Mouse (Mus musculus): ENCODE measurements around the gene Arhgef3.
A peak's percentile ranks its signal among the peaks of the same experiment; 100 is the strongest.

Arhgef3 gene

DNA sequence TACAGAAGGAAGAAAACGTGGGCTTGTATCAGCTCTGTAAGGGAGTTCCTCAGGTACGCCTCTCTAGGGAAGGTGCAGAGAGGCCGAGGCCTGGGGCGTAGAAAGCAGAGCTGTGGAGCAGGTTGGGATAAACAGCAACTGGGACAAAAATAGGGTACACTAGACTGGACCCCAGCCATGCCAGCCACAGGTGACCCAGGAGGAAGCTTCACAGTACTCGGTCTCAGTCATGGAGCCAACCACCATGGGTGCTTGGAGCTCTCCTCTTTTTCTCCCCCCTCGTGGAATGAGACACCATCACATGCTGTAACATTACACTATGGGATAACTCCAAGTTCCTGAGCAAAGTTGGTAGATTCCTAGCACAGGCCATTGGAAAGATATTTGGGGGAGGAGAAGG lies 201.0 kb downstream of the Arhgef3 start:
- no peak for DNase-seq (ENCODE audit: low spot score)

DNA sequence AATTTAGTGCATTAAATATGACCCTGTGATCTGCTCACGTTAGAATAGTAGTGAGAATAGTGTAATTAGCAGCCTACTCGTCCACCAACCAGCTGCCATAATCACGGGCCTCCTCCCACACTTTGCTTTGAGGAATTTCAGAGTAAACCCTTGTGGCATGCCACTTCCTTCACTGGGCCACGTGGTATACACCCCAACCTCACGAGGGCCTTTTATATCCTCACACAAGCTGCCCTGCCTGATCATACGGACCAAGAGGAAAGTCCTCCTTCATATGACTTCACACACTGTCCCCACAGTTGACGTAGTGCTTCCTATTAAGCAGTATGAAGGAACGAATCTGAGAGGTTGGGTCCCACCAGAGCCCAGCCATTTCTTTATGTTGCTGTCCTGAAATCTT lies 202.4 kb downstream of the Arhgef3 start:
- DNase-seq (ENCODE audit: low spot score), result no peak

DNA sequence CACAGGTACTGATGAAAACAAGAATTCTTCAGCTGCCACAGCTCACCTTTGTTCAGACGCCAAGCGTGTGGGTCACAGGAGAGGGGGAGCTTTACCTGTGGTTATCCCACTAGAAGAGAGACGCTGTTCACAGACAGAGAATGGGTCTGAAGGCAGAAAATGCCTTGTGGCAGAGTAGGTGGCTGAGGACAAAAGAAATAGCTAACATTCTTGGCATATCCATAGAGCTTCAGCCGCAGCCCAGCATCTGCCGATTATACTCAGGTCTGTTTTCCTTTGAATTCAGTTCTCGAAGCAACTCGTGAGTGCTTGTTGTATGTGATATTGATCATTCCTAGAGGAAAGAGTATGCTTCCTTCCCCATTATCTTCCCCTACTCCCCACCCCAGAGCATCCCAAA lies 204.7 kb downstream of the Arhgef3 start:
- no peak for DNase-seq (ENCODE audit: low spot score)

DNA sequence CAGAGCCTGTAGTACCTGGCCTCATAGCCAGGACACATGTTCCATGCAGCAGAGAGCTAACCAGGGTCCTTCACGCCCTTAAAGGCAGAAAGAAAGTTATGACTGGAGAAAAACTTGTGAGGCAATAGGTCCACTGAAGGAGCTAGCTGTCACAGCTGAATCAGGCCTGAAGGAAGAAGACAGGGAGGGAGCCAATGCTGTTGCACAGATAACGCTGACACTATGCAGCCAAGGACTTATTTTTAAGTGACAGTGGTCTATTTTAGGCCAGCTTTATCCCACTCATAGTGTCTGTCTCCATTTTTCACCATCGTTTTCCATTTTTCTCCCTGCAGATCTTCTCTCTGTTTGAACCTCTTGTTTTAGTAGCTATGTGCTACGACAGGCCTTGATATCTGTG lies 207.3 kb downstream of the Arhgef3 start:
- no peak for DNase-seq (ENCODE audit: low spot score)

DNA sequence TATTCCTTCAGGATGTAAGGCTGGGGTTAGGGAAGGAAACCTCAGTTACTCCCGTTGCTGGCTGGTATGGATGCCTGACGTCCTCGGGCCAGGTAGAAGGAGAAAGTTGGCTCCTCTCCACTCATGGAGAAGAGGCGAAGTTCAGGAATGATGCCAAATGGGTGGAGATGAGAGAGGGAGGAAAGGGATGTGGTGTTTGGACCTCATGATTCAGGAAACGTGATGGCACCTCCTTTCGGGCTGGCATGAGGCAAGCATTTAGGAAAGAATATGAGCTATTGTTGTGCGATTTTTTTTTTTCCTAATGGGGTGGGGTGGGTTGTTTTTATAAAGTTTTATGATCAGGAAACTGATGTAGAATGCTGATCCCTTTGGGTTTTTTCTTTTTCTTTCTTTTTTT lies 210.0 kb downstream of the Arhgef3 start:
- no peak for DNase-seq (ENCODE audit: low spot score)

DNA sequence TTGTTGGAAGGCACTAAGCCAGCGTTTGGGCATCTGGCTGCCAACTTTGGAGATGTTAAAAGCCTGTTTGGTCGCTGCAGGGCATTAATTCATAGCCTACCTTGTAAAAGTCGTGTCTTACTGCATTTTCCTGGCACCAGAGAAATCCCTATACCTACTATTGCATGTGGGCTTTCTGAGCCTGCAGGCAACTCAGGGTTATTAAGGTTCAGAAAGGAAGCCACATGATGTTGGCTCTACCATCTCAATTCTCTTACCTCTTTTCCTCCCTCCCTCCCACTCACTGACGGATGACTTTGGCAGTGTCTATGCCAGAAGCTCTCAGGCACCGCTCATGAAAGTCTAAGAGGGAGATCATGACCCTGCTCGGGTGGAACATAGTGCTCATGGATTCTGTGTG lies 210.8 kb downstream of the Arhgef3 start:
- no peak for DNase-seq (ENCODE audit: low spot score)

DNA sequence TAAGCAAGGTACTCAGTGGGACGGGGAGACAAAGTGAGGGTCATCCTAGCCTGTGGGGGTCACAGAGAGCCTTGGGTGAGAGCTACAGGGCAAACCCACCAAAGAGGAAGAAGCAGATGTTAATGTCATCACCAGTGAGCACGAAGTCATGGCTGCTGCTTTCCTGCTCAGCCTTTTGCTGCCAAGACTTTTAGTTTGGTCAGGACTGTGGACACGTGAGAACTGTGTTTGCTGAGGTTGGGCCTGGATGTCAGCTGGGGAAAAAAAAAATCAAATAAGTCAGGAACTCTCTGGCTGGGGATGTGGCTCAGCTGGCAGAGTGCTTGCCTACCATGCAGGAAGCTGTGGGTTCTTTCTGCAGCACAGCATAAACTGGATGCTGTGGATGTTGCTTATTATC lies 213.2 kb downstream of the Arhgef3 start:
- no peak for DNase-seq (ENCODE audit: low spot score)

DNA sequence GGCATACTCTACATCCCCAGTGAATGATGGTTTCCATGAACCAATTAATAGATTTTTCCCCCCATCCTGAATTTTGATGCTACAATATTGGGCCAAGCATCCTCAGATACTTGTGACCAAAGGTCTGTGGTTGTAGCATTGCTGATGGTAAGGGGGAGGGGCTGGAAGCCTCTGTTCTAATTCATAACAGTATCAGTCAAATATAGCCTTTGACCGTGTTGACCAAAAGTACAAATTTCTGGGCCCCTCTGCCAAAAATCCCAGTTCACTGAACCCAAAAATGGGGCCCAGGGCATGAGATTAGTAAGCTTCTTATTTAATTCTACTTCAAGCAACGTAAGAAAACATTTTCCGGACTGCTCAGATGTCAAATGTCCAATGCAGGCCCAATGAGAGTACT lies 214.3 kb downstream of the Arhgef3 start:
- DNase-seq (ENCODE audit: low spot score), result no peak

DNA sequence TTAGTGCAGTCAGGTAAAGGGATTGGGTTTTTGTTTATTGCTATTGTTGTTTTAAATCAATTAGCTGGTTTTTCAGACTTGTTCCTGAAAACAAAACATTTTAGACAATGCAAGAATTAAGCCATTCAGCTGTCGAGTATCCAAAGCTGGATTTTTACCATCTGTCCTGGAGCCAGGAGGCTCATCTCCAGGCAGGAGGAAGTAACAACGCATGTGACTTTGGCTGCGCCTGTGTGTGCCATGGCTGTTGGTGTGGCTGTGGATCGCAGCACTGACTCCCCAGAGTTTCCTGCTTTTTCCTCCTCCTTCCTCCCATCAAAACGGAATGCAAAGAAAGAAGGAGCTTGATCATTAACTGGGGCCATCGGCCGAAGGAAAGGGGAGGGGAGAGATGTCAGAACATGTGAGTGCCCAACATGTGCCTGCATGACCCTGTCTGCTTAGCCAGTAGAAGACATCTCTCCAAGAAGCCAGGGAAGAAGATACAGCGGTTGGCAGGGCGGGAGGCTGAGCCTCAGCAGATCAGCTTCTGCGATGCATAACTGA lies 216.9 kb downstream of the Arhgef3 start:
- DNase-seq (ENCODE audit: low spot score), result no peak

DNA sequence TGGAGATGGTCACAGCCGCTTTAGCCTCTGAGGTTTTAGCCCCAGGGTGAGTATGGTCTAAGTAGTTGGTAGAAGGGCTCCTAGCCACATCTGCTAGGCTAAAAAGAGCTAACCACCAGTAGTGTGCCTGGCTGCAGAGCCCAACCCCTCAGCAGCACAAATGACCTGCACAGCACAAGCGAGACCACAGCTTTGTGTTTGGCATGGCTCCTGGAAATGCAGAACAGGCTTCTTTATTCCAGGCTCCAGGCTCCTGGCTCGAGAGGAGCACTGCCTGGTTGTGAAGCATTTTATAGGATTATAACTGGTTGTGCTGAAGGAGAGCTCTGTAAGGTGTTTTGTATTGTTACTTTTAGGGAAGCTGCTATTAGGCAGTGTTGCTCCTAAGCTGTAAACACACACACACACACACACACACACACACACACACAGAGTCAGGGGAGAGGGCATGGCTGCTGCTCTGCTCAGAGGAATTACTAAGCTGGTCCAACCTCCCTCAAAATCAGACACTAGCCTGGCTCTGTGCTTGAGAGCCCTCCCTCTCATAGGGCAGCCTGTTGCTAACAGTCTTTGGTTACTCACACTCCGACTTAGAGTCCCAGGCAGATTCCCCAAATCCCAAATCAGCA lies 217.8 kb downstream of the Arhgef3 start:
- no peak for DNase-seq (ENCODE audit: low spot score)

DNA sequence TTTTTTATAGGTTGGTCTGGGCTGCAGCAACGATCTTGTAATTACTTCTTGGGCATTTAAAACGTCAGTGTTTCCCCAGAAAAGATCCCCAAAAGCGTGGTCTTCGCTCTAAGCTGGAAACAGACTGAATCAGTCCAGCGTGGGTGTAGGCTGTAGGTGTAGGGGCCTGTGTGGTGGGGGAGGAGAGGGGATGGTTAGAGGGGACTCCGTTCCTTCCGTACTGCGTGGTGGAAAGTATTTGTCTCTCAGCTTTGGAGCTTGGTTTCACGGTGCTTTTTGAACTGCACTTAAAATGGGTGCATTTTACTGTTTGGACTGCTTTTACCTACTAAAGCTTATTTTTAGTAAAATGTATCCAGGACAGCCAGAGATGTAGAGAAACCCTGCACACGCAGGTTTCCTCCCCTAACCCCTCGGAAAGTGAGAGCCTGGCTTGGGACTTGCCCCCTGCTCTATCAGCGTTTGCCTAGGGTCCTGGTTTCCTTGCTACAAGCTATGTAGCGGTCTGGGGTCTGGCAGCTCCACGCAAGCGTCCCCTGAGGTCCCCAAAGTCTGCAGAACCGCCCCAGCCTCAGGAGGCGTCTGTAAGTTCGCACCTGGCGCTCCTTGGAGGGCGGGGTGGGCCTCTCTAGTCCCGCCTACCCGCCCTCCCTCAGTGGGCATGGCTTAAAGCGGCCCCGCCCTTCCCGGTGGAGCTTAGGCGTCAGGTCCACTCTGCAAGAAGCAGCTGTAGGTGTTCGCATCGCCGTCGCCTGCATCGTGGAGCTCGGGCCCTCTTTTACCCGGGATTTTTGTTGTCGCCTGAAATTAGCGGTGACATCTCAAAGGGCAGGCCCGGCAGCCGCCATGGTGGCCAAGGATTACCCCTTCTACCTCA lies 220.9 kb downstream of the Arhgef3 start:
- peak; percentile 77 for DNase-seq (ENCODE audit: low spot score)

DNA sequence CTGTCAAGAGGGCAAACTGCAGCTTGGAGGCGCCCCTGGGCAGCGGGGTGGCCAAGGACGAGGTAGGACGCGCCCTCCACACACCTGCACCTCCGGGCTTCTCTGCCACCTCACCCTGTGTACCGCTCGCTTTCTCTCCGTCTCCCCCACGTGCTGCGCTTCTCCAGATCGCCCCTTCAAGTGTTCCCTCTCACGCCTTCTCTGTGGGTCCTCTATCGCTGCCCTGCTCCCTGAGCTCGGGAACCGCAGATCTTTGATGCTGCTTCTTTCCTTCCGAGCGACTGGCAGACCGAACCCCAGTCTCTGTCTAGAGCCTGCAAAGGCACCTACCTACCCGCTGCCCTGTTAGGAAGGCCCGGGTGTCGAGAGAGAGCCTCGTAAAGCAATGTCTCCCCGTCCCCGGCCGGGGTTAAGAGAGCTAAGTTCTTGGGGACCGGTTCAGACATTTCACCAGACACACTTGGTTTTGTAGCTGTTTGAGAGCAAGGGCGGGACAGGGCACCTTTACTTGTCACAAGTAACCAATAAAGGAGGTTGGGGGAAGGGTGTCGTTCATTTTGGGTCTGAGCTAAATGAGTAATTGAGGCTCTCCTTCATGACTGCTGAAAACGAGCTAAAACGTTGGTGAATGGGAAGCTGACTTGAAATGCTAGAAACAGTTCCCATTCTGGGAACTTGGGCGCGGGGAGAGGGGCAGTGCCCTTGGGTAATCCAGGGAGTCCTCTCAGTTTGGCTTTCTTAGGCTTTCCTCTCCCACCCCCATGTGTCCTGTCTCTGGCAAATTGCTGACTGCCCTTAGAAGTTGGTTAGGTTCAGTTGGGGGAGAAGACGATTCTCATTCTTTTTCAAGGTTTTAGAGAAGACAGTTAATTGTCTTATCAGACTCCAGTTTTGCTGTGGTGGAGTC lies 221.8 kb downstream of the Arhgef3 start:
- DNase-seq (ENCODE audit: low spot score), result peak; percentile 19

DNA sequence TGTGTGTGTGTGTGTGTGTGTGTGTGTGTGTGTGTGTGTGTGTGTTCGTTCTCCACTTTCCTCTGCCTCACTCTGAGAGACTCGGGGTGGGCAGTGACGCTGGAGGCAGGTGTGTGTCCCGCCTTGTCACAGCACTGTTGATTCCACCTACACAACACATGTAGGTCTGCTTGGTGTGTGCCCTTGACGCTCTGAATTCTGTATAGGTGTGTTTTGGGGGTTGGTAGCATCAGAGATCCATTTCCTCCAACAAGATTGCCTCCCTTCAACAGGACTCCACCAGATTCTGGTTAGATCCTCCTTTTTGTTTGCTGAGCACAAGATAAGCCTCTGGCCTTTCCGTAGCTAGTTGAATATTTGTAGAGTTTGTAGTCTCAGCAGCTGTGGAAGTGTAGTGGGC lies 222.5 kb downstream of the Arhgef3 start:
- no peak for DNase-seq (ENCODE audit: low spot score)

DNA sequence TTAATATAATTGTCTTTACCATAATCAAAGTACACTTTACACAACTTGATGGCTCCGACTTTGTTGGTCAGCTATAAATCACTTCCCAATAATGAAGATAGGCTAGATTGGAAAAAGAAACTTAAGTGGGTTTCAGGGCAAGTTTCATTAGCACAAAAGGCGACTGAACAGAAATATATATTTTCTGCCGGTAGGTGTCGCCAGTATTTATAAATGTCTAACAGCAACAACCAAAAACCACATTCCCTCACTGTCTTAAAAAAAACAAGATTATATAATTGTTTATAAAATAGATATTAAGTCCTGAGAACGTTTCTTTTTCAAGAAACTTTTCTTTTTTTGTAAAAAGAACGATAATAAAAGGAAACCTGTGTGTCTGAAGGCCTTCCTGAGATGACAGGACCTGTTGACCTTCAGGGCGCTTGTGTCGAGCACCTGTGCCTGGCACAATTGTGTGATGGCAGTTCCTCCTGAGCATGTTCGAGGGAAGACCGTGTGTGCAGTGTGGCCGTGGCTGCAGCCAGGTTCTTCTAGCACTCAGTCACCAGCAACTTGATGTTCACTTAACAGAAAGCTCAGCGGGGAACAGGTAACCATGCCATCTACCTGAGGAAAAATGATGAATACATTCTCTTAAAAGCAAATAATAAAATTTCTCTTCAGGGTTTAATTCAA lies 223.5 kb downstream of the Arhgef3 start:
- peak; percentile 55 for DNase-seq (ENCODE audit: low spot score)

DNA sequence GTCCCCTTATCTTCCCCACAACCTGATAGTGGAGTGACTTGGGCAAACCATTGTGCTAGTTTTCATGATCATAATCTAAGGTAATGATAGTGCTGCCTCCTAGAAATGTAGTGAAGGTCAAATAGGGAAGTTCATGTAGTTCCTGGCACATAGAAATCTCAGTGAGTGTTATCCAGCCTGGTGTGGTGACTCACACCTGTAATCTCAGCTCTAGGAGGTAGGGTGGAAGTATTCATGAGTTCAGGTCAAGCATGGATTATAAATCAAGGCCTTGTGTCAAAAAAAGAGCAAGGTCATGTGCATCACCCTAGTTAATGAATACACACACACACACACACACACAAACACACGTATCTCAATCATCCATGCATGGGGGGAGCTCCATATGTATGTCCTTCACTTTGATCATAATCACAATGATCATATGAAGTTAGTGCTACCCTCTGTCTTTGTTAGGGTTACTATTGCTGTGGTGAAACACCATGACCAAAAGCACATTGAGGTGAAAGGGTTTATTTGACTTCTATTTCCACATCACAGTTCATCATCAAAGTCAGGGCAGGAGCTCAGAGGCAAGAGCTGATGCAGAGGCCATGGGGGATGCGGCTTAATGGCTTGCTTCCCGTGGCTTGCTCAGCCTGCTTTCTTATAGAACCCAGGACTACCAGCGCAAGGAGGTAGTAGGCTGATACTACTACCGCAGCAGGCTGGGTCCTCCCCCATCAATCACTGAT lies 226.2 kb downstream of the Arhgef3 start:
- DNase-seq (ENCODE audit: low spot score), result no peak

DNA sequence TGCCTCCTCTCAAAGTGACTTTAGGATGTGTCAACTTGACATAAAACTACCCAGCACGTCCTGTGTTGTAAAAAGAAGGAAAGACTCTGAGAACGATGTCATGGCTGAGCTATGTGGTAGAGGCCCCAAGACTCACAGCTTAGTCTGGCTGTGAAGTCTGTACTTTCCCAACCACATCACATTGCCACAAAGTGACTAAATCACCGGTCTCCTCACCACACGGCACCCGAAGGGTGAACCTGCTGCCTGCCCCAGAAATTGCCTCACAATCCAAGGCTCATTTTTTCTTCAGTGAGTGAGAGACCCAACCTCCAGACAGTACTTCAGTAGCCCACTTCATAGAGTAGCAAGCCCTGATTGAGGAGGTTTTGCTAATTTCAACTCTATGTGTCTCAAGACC lies 226.8 kb downstream of the Arhgef3 start:
- no peak for DNase-seq (ENCODE audit: low spot score)

DNA sequence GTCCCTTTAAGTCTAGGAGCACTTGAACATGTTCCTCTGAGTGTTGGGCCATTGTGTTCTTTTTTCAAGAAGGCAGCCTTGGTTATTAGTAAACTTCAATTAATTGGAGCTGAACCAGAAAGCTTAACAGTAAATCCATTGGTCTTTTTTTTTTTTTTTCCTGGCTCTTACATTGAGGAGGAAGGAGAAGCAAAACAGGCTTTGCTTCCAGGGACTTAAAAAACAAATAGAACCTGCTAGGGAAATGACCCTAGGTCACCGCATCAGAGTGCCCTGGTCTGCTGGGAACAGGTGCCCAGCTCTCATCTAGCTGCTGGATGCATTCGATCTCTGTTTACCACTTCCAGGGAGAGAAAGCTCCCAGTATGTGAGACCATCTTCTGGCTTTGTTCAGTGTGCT lies 227.8 kb downstream of the Arhgef3 start:
- DNase-seq (ENCODE audit: low spot score), result no peak

DNA sequence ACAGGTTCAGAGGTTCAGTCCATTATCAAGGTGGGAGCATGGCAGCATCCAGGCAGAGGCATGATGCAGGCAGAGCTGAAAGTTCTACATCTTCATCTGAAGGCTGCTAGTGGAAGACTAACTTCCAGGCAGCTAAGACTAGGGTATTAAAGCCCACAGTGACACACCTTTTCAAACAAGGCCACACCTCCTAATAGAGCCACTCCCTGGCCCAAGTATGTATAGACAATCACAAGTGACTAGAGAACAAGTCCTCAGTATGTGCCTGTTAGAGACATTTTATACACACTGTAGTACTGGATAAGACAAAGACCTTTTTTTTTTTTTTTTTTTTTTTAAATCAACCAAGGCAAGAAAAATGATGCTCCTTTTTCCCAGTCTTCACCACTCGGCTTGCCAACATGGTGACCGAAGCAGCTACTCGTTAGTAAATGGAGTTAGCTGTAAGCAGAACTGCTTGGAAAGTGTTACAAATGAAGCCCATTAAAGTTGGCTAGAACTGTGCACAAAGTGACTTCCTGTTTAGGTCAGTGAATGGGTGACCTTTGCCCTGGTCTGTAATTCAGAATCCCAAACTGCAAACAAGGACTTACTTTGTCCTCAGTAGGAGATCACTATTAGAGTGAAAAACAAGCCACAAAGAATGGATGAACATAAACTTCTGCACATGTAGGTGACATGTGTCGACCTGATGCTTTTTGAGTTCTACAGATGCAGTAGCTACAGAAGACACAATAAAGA lies 229.7 kb downstream of the Arhgef3 start:
- DNase-seq (ENCODE audit: low spot score), result no peak

DNA sequence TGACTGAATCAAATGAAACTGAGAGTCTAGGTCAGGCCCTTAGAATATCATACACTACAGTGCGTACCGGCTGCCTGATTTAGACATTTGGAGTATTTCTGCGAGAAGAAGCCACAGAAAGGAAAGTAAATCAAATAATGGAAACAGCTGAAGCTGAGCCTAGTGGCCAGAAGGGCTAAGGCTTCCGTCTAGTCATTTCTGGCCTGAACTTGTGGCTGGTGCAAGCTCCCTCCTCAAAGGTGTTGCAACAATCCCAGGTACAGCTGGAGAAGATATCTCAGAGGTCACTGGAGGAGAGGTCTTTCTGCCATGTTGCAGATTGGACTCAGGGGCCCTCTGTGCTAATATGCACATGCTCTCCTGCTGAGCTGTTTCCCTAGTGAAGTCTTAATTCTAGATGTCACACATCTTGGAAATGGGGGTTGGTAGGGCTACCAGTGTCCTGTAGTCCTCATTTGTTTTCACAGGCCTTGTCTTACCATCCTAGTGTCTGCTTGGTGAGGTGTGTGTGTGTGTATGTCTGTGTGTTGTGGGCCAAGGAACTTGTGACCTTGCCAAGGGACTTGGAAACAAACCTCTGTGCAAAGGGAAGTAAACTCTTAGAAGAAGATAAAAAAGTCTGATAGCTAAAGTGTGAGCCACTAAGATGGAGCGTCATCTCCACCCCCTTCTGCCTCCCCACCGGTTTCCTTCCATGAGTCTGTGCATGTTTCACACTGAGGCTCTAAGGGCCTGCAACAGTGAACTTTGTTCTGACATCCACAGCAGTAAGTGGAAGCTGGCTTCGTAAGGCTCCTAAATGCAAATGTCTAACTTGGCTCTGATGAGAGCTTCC lies 230.6 kb downstream of the Arhgef3 start:
- no peak for DNase-seq (ENCODE audit: low spot score)

All from c-Kit-positive CD71-positive TER-119-positive erythroid progenitor cells, embryonic 14.5 days (primary cell).